Mouse (Mus musculus) ES-Bruce4 (cell line): ENCODE measurements at regions not wholly inside any gene's neighbourhood (a gene's known extent, or its start where the extent isn't known, plus 50 kb on each side); places are given as distances from the start of the nearest gene placed in this dataset.

Source experiments
- EP300 ChIP-seq: IDR thresholded peaks from 2 replicates; pipeline ENCODE4 v1.6.1; 2011; ENCODE audit warnings: low read depth, low read length; ENCODE audit not compliant: insufficient read depth
- POLR2A ChIP-seq: IDR thresholded peaks from one replicate; pipeline ENCODE4 v1.8.1; 2011; ENCODE audit warnings: low read length; ENCODE audit not compliant: insufficient read depth

GRCm38 (mm10) chr2:169314396-169314930 is 273.1 kb downstream of the Gm11011 start:
- TF ChIP-seq EP300 (no peak), POLR2A (no peak)
